Mouse (Mus musculus) kidney, adult 2 months (tissue): ENCODE data around the gene Fzd10.

Source experiments
- CTCF ChIP-seq: fragments of 200-500 bp; conservative IDR thresholded peaks from 2 replicates; pipeline ENCODE4 v1.5.1; 2011; ENCODE audit warnings: low read depth, mild to moderate bottlenecking, control low read depth, low read length, moderate library complexity, mixed read lengths; ENCODE audit not compliant: insufficient read depth, insufficient read length
- POLR2A ChIP-seq: fragments of 200-500 bp; IDR thresholded peaks from one replicate; pipeline ENCODE4 v1.6.1; 2011; ENCODE audit warnings: low read depth, low read length, control low read depth

GRCm38 (mm10) chr5:128570091-128570490 is 30.6 kb upstream of the Fzd10 start:
- TF ChIP-seq POLR2A: no peak
- TF ChIP-seq CTCF: no peak
